Mouse (Mus musculus) limb, embryonic 12.5 days (tissue): Measurements from ENCODE around the gene Ino80e. TPM values are rescaled to one million over a fixed set of nuclear protein-coding genes. Genes with fewer than 3 reads are reported as not detected.
"Not testable (repeated sequence)": the region's sequence is repeated elsewhere in the genome, so short reads cannot be mapped to it uniquely, and the experiment has no call there.

Experiments
- ATAC-seq: fragments of 200-750 bp; cut with Nextera tagmentation; 2 replicates; pipeline ENCODE4 v1.8.0; 2017; ENCODE audit warnings: low read depth, moderate TSS enrichment; ENCODE audit not compliant: insufficient number of reproducible peaks, insufficient read depth, low FRiP score, low TSS enrichment
- H3K27ac ChIP-seq: fragments of 300-500 bp; sonication (generic); 2 replicates; pipeline ENCODE4 v1.5.1; 2016; ENCODE audit warnings: mild to moderate bottlenecking, moderate library complexity
- H3K27me3 ChIP-seq: fragments of 300-500 bp; sonication (generic); 2 replicates; pipeline ENCODE4 v1.6.1; 2016; ENCODE audit warnings: mild to moderate bottlenecking, moderate library complexity
- H3K36me3 ChIP-seq: fragments of 300-500 bp; sonication (generic); 2 replicates; pipeline ENCODE4 v1.6.1; 2016; ENCODE audit warnings: mild to moderate bottlenecking, moderate library complexity
- H3K4me1 ChIP-seq: fragments of 300-500 bp; sonication (generic); replicated peaks from 2 replicates; pipeline ENCODE4 v1.6.1; 2016
- H3K4me2 ChIP-seq: fragments of 300-500 bp; sonication (generic); 2 replicates; pipeline ENCODE4 v1.6.1; 2016; ENCODE audit warnings: mild to moderate bottlenecking, moderate library complexity
- H3K4me3 ChIP-seq: fragments of 300-500 bp; sonication (generic); replicated peaks from 2 replicates; pipeline ENCODE4 v1.5.1; 2016; ENCODE audit warnings: mild to moderate bottlenecking
- H3K9ac ChIP-seq: fragments of 300-500 bp; sonication (generic); replicated peaks from 2 replicates; pipeline ENCODE4 v1.6.1; 2016; ENCODE audit warnings: mild to moderate bottlenecking, moderate library complexity
- H3K9me3 ChIP-seq: fragments of 300-500 bp; sonication (generic); 2 replicates; pipeline ENCODE4 v1.6.1; 2016; ENCODE audit warnings: mild to moderate bottlenecking, moderate library complexity
- WGBS: fragments of 180-500 bp; shearing (Covaris S2); methylation state at CpG from one replicate; pipeline ENCODE4 v1.1.7; 2016; 5-methylcytosine and 5-hydroxymethylcytosine counted together
- polyA plus RNA-seq: library from polyadenylated mRNA; unstranded; fragments of >200 nt; fragmentation: Nextera tagmentation; extraction: Ambion mirVana; gene quantifications from 2 replicates; pipeline ENCODE4 v1.2.1, GENCODE M21; 2016

Gene Ino80e
- 93.3 and 101 TPM in 2 replicates for polyA plus RNA-seq

GRCm38 (mm10) chr7:126862147-126862784, at the start of gene Ino80e:
Gene Ino80e (minus strand): TSS chr7:126862377.
- WGBS: under 1% methylated on average over 41 of the region's 41 CpGs

GRCm38 (mm10) chr7:126905590-126905989, 43.4 kb upstream of the Ino80e start:
- 81% methylated on average over 3 of the region's 3 CpGs for WGBS
- H3K27ac ChIP-seq: no peak overlapping the region
- no peak overlapping the region for H3K4me2 ChIP-seq
- no peaks in the 10 kb centered on the region for H3K36me3 ChIP-seq
- H3K9me3 ChIP-seq: no peaks in the 10 kb centered on the region
- H3K9ac ChIP-seq: no peak overlapping the region
- no peak for ATAC-seq
- H3K27me3 ChIP-seq: no peaks in the 10 kb centered on the region
- no peaks in the 10 kb centered on the region for H3K4me1 ChIP-seq
- no peak overlapping the region for H3K4me3 ChIP-seq

More at GRCm38 (mm10) chr7:126862147-126862784, at the start of gene Ino80e:
- ATAC-seq: peak; percentile 53
- Histone ChIP-seq H3K27ac (peak within 1 kb of the TSS; percentile 89), H3K4me2 (peak within 1 kb of the TSS; percentile 82), H3K4me1 (peaks cover 30% of the 10 kb centered on the region), H3K4me3 (peak within 1 kb of the TSS; percentile 69), H3K36me3 (peaks cover 73% of the 10 kb centered on the region), H3K27me3 (no peaks in the 10 kb centered on the region), H3K9me3 (no peaks in the 10 kb centered on the region), H3K9ac (peak within 1 kb of the TSS; percentile 68)

- H3K36me3 ChIP-seq, H3K4me3 ChIP-seq, H3K27me3 ChIP-seq, H3K4me1 ChIP-seq, H3K27ac ChIP-seq, H3K9ac ChIP-seq, H3K4me2 ChIP-seq, ATAC-seq, H3K9me3 ChIP-seq: not testable (repeated sequence)
- 92% methylated on average over 8 of the region's 9 CpGs for WGBS
Measured at GRCm38 (mm10) chr7:126899781-126900180, 37.6 kb upstream of the Ino80e start.

GRCm38 (mm10) chr7:126898102-126898990, 36.2 kb upstream of the Ino80e start:
- Histone ChIP-seq H3K9me3 (no peaks in the 10 kb centered on the region), H3K27ac (peak overlapping the region; percentile 72; the same call in 1 of the 2 replicates), H3K4me3 (peak overlapping the region; percentile 62), H3K4me2 (peak overlapping the region; percentile 72), H3K36me3 (no peaks in the 10 kb centered on the region), H3K27me3 (no peaks in the 10 kb centered on the region), H3K9ac (peak overlapping the region; percentile 68), H3K4me1 (peaks cover 5% of the 10 kb centered on the region; the same call in 1 of the 2 replicates)
- peak; percentile 84 for ATAC-seq
- WGBS: 11% methylated on average over 37 of the region's 37 CpGs

- no peaks in the 10 kb centered on the region for H3K9me3 ChIP-seq
- H3K4me2 ChIP-seq: peak overlapping the region; percentile 72
- H3K36me3 ChIP-seq: no peaks in the 10 kb centered on the region
- H3K27ac ChIP-seq: no peak overlapping the region
- ATAC-seq: peak; percentile 77
- peak overlapping the region; percentile 62 for H3K4me3 ChIP-seq
- H3K27me3 ChIP-seq: no peaks in the 10 kb centered on the region
- 24% methylated on average over 16 of the region's 16 CpGs for WGBS
- peak overlapping the region; percentile 68 for H3K9ac ChIP-seq
- peaks cover 5% of the 10 kb centered on the region; the same call in 1 of the 2 replicates for H3K4me1 ChIP-seq
Measured at GRCm38 (mm10) chr7:126897390-126898101, 35.4 kb upstream of the Ino80e start.

GRCm38 (mm10) chr7:126896912-126897311, 34.7 kb upstream of the Ino80e start:
- Histone ChIP-seq H3K9me3 (no peaks in the 10 kb centered on the region), H3K9ac (no peak overlapping the region), H3K27me3 (no peaks in the 10 kb centered on the region), H3K4me2 (no peak overlapping the region), H3K4me3 (no peak overlapping the region), H3K4me1 (peaks cover 5% of the 10 kb centered on the region; the same call in 1 of the 2 replicates), H3K36me3 (no peaks in the 10 kb centered on the region), H3K27ac (no peak overlapping the region)
- WGBS: 78% methylated on average over 5 of the region's 5 CpGs
- no peak for ATAC-seq

- H3K36me3 ChIP-seq: 0 out of 2 replicates have a peak, but pooled peaks cover 6% of the 10 kb centered on the region
- no peak overlapping the region for H3K9ac ChIP-seq
- WGBS: 47% methylated on average over 7 of the region's 7 CpGs
- H3K27me3 ChIP-seq: no peaks in the 10 kb centered on the region
- H3K9me3 ChIP-seq: no peaks in the 10 kb centered on the region
- H3K27ac ChIP-seq: no peak overlapping the region
- no peak overlapping the region for H3K4me2 ChIP-seq
- no peaks in the 10 kb centered on the region for H3K4me1 ChIP-seq
- no peak overlapping the region for H3K4me3 ChIP-seq
- no peak for ATAC-seq
Measured at GRCm38 (mm10) chr7:126888852-126889251, 26.7 kb upstream of the Ino80e start.

- no peak overlapping the region for H3K4me2 ChIP-seq
- H3K36me3 ChIP-seq: 0 out of 2 replicates have a peak, but pooled peaks cover 6% of the 10 kb centered on the region
- no peak overlapping the region for H3K27ac ChIP-seq
- no peaks in the 10 kb centered on the region for H3K27me3 ChIP-seq
- 87% methylated on average over 5 of the region's 5 CpGs for WGBS
- no peak for ATAC-seq
- peaks cover 14% of the 10 kb centered on the region for H3K4me1 ChIP-seq
- no peak overlapping the region for H3K9ac ChIP-seq
- H3K4me3 ChIP-seq: no peak overlapping the region
- H3K9me3 ChIP-seq: no peaks in the 10 kb centered on the region
Measured at GRCm38 (mm10) chr7:126887281-126887680, 25.1 kb upstream of the Ino80e start.

- under 1% methylated on average over 56 of the region's 56 CpGs for WGBS
Measured at GRCm38 (mm10) chr7:126884286-126885164, 22.3 kb upstream of the Ino80e start, which contains the start of gene Taok2. Gene Taok2 (minus strand): TSS chr7:126884703.

GRCm38 (mm10) chr7:126883731-126884181, 21.6 kb upstream of the Ino80e start:
- H3K36me3 ChIP-seq: peaks cover 26% of the 10 kb centered on the region
- no peaks in the 10 kb centered on the region for H3K9me3 ChIP-seq
- no peaks in the 10 kb centered on the region for H3K27me3 ChIP-seq
- H3K27ac ChIP-seq: peak overlapping the region; percentile 93
- H3K4me3 ChIP-seq: peak overlapping the region; percentile 79
- peak overlapping the region; percentile 99 for H3K4me2 ChIP-seq
- peaks cover 30% of the 10 kb centered on the region for H3K4me1 ChIP-seq
- WGBS: under 1% methylated on average over 14 of the region's 15 CpGs
- peak overlapping the region; percentile 76 for H3K9ac ChIP-seq
- peak; percentile 1; the same call in 1 of the 2 replicates for ATAC-seq

More at GRCm38 (mm10) chr7:126884286-126885164, 22.3 kb upstream of the Ino80e start, which contains the start of gene Taok2:
- Histone ChIP-seq H3K36me3 (peaks cover 18% of the 10 kb centered on the region), H3K4me2 (peak within 1 kb of the TSS; percentile 99), H3K4me3 (peak within 1 kb of the TSS; percentile 79), H3K27me3 (no peaks in the 10 kb centered on the region), H3K9me3 (no peaks in the 10 kb centered on the region), H3K4me1 (peaks cover 30% of the 10 kb centered on the region), H3K9ac (peak within 1 kb of the TSS; percentile 76), H3K27ac (peak within 1 kb of the TSS; percentile 93)
- peak; percentile 96 for ATAC-seq
